Mouse (Mus musculus): ENCODE data around the gene Erbb3.

- peak; percentile 76 for TF ChIP-seq CTCF (IDR thresholded peaks at IDR 0.05; ENCODE audit: control insufficient read depth, insufficient read depth, insufficient read length)
- TF ChIP-seq MYOD1 (IDR thresholded peaks at IDR 0.05; ENCODE audit: control insufficient read depth, insufficient read length, low read depth), result no peak
- peak; percentile 91 for TF ChIP-seq MAX (IDR thresholded peaks at IDR 0.05)
- no peak for TF ChIP-seq CEBPB (IDR thresholded peaks at IDR 0.05; ENCODE audit: low read depth)
- TF ChIP-seq USF1 (IDR thresholded peaks at IDR 0.05; ENCODE audit: low read depth), result peak; percentile 38
- TF ChIP-seq MYOG (IDR thresholded peaks at IDR 0.05; ENCODE audit: control insufficient read depth, extremely low read depth, insufficient read length), result no peak
Measured at GRCm38 (mm10) chr10:128536266-128536940, 53.0 kb downstream of the Erbb3 start.
